Mouse (Mus musculus) cerebellum, adult 11 months (tissue): Measurements from ENCODE around the gene Gfod1.

ENCODE experiments used
- DNase-seq: peaks from one replicate; pipeline ENCODE4 v3.0.0; 2022

The Gfod1 gene

GRCm38 (mm10) chr13:43229767-43230166 is 74.2 kb downstream of the Gfod1 start:
- DNase-seq, result no peak

GRCm38 (mm10) chr13:43228141-43228540 is 75.8 kb downstream of the Gfod1 start:
- no peak for DNase-seq

GRCm38 (mm10) chr13:43226041-43226440 is 77.9 kb downstream of the Gfod1 start:
- DNase-seq, result no peak

GRCm38 (mm10) chr13:43225161-43225560 is 78.8 kb downstream of the Gfod1 start:
- DNase-seq, result no peak

GRCm38 (mm10) chr13:43222084-43222483 is 81.9 kb downstream of the Gfod1 start:
- no peak for DNase-seq

- DNase-seq, result no peak
Observed at GRCm38 (mm10) chr13:43221290-43221689, 82.7 kb downstream of the Gfod1 start.

- DNase-seq, result no peak
Observed at GRCm38 (mm10) chr13:43220635-43221034, 83.3 kb downstream of the Gfod1 start.

GRCm38 (mm10) chr13:43218764-43219163 is 85.2 kb downstream of the Gfod1 start:
- DNase-seq, result no peak

- DNase-seq, result no peak
Observed at GRCm38 (mm10) chr13:43218284-43218683, 85.7 kb downstream of the Gfod1 start.

- DNase-seq, result no peak
Observed at GRCm38 (mm10) chr13:43217686-43218085, 86.3 kb downstream of the Gfod1 start.

GRCm38 (mm10) chr13:43217059-43217458 is 86.9 kb downstream of the Gfod1 start:
- DNase-seq, result no peak

- no peak for DNase-seq
Observed at GRCm38 (mm10) chr13:43215994-43216706, 87.8 kb downstream of the Gfod1 start.

- no peak for DNase-seq
Observed at GRCm38 (mm10) chr13:43215144-43215993, 88.6 kb downstream of the Gfod1 start.

- no peak for DNase-seq
Observed at GRCm38 (mm10) chr13:43212338-43212737, 91.6 kb downstream of the Gfod1 start.

GRCm38 (mm10) chr13:43210956-43211355 is 93.0 kb downstream of the Gfod1 start:
- DNase-seq, result no peak

- DNase-seq, result no peak
Observed at GRCm38 (mm10) chr13:43209560-43209959, 94.4 kb downstream of the Gfod1 start.

GRCm38 (mm10) chr13:43208914-43209439 is 95.0 kb downstream of the Gfod1 start:
- DNase-seq, result no peak

GRCm38 (mm10) chr13:43206118-43206683 is 97.8 kb downstream of the Gfod1 start:
- DNase-seq, result no peak

GRCm38 (mm10) chr13:43203641-43204040 is 100.3 kb downstream of the Gfod1 start:
- DNase-seq, result no peak

- no peak for DNase-seq
Observed at GRCm38 (mm10) chr13:43203234-43203633, 100.7 kb downstream of the Gfod1 start.

- DNase-seq, result no peak
Observed at GRCm38 (mm10) chr13:43202351-43202750, 101.6 kb downstream of the Gfod1 start.

GRCm38 (mm10) chr13:43201033-43201432 is 102.9 kb downstream of the Gfod1 start:
- DNase-seq, result no peak

- no peak for DNase-seq
Observed at GRCm38 (mm10) chr13:43200473-43200872, 103.5 kb downstream of the Gfod1 start.

- DNase-seq, result no peak
Observed at GRCm38 (mm10) chr13:43199749-43200148, 104.2 kb downstream of the Gfod1 start.
